Mouse (Mus musculus) kidney, adult 11 months (tissue): ENCODE measurements around the gene Srrm3.

Experiments
- DNase-seq: peaks from one replicate; pipeline ENCODE4 v3.0.0; 2022

Srrm3 gene

DNA sequence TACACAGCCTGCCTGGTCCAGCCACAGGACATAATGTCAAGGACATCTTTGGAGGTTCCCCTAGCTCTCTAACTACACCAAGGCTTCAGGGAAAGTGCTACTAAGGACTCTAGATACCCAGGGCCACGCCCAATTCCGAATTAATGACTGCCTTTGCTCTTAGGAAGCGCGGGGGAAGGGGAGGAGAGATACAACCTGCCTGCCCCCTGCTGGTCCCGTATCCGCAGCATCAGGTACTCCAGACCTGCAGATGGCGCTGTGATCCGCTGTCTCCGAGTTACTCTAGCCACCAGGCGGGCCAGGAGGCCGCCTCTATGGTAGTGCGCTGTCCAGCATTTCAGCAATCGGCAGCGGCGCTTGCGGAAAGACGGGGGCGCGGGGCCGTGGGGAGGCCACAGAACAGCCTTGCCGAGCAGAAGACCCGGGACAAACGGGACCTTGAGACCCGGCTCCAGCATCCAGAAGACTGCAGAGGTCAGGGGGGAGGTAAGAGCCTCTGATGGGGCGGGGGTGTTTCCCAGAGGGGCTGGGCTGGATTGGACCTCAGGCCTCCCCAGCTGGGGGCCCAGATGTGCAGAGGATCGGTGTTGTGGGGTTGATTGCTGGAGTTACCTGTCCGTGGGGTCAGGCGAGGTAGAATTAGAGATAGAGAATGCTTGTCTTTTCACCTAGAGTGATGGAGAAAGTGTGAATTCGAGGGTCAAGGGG, at the start of gene Srrm3:
TSS of gene Srrm3 (plus strand) at position 336 of the 708 bp plus-strand sequence.
- peak; percentile 79 for DNase-seq

DNA sequence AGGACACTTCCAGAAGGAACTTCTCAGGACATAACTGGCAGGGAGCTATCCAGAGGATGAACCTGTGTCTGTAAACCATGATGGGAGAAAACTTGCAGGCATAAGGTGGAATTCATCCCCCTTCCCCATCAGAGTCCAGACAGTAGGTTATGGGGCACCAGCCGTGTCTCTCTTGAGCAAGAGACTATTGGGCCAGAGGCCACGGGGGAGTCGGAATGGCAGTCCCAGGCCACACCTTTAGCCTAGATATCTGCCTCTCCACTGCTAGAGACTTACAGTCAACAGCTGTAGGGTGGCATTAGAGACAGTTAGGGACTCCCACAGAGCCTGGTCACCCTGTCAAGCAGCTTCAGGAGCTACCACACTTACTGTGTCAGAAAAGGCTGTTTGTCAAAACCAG, 44.8 kb upstream of the Srrm3 start:
- no peak for DNase-seq

DNA sequence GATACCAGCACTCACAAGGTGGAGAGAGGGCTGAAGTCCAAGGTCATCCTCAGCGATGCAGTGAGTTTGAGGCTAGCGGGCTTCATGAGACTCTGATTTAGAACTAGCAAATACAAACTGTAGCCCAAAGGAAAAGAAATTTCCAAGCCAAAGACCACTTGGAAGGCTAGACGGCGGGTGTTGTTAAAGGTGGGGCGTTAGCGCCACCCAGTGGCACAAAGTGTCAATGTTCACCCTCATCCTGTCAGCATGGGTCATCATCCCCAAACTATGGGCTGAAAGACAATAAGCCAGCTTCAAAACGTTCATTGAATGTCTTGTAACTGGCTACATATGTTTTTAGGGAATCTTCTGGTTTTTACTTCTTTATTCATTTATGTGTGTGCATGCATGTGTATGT, 43.2 kb upstream of the Srrm3 start:
- DNase-seq: no peak

DNA sequence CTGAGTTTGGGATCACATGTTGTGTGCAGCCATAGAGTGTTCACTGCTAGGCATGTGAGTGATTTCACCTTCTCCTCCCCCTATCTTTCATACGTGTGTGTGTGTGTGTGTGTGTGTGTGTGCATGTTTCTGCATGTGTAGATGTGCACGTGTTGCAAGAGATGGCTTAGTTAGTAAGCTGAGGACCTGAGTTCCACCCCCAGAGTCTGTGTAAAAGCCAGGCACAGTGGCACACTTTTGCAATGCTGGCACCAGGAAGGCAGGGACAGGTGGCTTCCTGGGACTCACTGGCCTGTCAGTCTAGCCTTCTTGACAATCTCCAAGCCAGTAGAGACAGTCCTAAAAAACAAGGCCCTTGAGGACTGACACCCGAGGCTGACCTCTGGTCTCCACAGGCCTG, 41.7 kb upstream of the Srrm3 start:
- DNase-seq: no peak

- no peak for DNase-seq
Measured at GRCm38 (mm10) chr5:135772519-135772918, 34.2 kb upstream of the Srrm3 start.

- peak; percentile 66 for DNase-seq
Measured at GRCm38 (mm10) chr5:135776546-135776945, 30.1 kb upstream of the Srrm3 start.

DNA sequence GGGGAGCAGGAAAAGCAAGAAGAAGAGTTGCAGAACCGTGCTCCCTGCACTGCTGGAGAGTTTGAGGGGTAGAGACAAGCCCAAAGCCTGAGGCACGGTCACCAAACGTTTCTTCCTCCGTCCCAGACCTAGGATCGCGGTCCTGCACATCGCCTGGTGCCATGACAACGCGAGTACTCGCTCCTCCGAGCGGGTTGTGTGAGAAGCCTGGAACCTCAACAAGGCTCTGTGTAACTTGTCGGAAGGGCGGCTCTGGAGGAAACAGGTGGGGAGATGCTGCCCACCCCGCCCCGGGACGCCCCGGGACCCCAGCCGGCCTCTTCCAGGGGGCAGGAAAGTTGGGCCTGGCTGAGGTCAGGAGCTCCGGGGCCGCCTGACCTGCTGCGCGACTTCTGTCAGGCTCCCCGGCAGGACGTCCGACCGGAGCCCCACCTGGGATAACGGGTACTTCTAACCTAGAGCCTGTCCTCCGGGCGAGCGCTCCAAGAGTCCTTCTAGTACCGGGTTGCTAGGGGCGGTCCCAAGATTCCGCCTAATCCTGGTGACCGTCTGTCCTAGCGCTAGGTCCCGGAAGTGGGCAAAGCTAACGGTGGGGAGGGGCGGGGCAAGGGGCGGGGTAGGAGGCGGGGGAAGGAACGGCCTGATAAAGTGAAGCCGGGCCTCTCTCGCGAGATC, 28.8 kb upstream of the Srrm3 start, which contains the start of gene Styxl1:
TSS of gene Styxl1 (minus strand) at position 590 of the 675 bp plus-strand sequence.
- DNase-seq: no peak

- DNase-seq: peak; percentile 100
Measured at GRCm38 (mm10) chr5:135778471-135779445, 27.9 kb upstream of the Srrm3 start, which contains the start of gene Mdh2. TSS of gene Mdh2 (plus strand) at chr5:135778480.

DNA sequence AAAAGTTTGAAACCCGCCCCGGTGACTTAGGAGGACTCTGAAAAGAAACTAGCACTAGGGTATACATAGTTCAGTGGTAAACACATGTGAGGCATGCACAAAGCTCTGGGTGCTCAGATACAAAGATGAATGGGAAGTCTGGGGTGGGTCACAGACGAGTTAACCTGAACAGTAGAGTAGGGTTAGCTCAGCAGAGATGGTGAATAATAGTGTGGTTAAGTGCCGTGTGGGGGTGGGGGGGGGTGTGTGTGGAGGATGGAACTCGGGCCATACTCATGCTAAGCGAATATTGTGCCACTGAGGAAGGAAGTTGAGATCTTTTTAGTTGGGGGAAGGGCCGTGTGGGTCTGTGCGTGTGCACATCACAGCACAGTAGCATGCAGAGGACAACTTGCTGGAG, 26.4 kb upstream of the Srrm3 start:
- DNase-seq: no peak

- DNase-seq: no peak
Measured at GRCm38 (mm10) chr5:135782901-135783300, 23.8 kb upstream of the Srrm3 start.

- DNase-seq: peak; percentile 76
Measured at GRCm38 (mm10) chr5:135793996-135794858, 12.5 kb upstream of the Srrm3 start.

DNA sequence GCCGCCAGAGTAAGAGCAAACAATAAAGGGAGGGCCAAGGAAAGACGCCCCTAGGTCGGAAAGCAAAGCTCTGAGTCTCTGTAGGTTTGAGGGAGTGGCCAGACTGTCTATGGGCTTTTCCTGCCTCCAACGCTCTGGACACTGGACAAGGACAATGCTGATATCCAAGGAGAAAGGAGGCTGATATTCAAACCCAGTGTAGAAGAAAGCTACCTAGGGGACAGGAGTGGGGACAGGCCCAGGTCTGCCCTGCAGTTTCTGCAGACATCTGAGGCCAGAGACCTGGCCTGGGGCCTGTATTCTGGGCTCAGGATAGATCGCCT, 11.9 kb upstream of the Srrm3 start:
- no peak for DNase-seq

GRCm38 (mm10) chr5:135799746-135800145, 6.9 kb upstream of the Srrm3 start:
- no peak for DNase-seq

DNA sequence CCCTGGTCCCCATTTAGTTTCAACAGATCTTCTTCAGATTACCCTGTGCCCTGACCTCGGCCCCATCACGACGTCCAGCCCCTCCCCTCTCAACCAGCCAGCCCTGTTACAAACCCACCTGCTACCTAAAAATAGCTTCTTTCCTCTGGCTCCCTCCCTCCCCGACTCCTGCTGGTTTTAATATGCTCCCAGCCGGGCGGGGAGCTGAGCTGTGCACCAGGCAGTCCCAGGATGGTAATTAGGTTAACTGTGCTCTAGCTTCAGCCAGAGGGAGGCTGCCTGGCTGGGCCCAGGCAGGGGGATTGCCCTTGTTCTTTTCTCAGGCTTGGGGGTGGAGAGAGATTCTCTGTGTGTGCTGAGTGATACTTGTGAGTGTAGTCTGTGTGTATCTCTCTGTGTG, 5.8 kb upstream of the Srrm3 start:
- DNase-seq: no peak

DNA sequence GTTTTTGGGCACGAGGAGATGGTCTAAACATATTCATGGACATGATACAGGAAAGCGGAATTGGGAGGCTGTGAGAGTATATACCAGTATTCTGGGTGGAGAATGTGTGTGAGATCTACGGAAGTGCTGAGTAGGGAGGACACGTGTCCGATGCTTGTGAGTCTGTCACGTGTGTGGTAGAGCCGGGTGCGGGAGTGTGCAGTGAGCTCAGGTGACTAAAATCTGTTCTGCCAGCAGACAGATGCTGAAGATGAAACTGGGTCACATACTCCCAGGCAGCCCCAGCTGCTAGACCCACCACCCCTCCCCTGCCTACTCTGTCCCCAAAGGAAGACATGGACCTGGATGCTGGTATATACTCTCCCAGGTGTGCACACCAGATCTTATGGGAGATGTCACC, 4.0 kb upstream of the Srrm3 start:
- no peak for DNase-seq

DNA sequence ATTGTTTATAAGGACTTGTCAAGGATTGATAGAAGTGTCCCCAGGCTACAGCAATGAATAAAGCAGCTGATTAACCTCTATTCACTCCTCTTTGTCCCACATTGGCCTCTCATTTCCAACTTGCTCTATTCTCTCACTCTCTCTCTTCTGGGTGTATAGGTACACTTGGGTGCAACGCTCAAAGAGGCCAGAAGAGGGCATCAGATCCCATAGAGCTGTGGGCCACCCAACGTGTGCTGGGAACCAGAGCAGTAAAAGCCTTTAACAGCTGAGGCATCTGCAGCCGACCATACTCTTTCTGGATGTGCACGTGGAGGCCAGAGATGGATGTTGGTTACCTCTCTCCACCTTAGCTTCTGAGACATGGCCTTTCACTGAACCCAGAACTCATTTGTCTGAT, 3.6 kb upstream of the Srrm3 start:
- DNase-seq: no peak

- no peak for DNase-seq
Measured at GRCm38 (mm10) chr5:135803676-135804075, 3.0 kb upstream of the Srrm3 start.

GRCm38 (mm10) chr5:135804735-135805134, 2.0 kb upstream of the Srrm3 start:
- DNase-seq: no peak

- no peak for DNase-seq
Measured at GRCm38 (mm10) chr5:135807263-135807637, 560 bp downstream of the Srrm3 start.

DNA sequence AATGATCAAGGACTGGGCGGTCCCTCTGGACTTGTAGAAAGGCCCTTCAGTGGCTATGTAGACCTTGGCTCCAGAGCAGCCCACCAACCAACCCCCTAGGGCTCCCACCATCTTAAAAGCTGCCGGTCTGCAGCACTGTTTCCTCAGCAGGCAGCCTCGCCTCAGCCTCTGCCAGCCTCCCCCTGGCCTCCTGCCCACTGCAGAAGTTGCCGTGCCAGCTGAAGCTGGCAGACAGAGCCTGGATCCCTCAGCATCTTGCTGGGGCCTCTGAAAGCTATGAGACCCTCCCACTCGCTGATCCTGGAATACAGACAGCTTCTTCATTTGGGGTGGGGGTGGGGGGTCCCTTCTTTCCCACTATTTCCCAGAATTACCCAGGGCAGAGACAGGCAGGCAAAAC, 6.3 kb downstream of the Srrm3 start:
- no peak for DNase-seq

DNA sequence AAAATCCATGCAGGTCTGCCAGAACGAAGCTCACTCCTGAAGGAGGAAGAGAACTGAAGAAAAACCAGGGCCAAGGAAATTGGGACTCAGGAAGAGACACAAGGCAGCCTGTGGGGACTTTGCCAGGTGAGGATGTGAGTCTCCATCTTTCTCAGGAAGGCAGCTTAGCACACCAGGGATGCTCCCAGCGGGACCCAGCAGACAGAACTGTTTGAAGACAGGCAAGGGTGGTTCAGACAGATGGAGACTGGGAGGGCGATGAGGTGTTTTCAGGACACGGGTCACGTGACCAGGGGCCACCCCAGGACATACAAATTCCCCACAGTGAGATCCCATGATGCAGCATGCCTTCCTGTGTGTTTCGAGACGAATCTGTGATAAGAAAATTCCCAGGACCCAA, 11.8 kb downstream of the Srrm3 start:
- DNase-seq: no peak

DNA sequence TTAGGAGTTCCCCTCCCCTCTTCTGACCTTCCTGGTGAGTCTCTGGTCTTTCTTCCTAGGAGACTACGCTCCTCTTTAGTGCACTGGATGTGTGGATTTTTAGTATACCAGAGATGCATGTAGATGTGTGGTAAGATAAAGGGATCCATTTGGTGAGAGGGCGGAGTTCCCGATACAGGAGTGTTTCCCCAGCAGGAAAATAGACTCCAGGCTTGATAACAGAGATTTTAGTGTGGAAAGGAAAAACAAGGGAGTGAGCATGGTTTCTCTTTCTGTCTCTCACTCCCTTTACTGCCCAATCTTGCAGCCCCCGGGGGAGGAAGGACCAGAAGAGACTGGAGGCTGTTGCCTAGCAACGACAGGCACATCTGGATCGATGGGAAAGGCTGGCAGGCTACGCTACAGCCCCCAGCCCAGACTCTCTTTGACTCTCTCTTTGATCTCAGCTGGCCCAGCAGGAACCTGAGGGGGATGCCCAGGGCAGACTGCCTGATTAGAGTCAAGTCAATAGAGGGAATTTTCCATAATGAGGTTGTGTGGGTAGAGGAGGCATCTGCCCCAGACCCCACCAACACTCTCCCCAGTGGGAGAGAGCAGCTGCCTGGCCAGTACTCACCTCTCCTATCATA, 15.7 kb downstream of the Srrm3 start:
- DNase-seq: no peak
